26 mouse cellular contexts compared by ENCODE assay signal in genomic region chr1:188919946-188920345, GRCm38 (mm10).
DNase-seq lines count a peak whose midpoint lies in the region; ATAC-seq and TF ChIP-seq lines count a peak whose summit lies in the region.
"Had no signal": no experiment of that assay in that cellular context is flagged by ENCODE, and none has a peak within 500 bp of the region (broad histone marks: within the 10 kb centered on the region; RNA-seq: fewer than 3 reads in every experiment).

No protein-coding gene starts in this region.

- CTCF ChIA-PET in Patski (lab: Charles Lee) = no interaction called here

- intact Hi-C loops in heart, adult 2 months (cut with DNase I) = no loop called here

- WGBS in thymus, adult 2 months = 48% methylated on average over 1 of the region's 1 CpGs
- 22% methylated on average over 1 of the region's 1 CpGs for WGBS in heart, adult 2 months

- in situ Hi-C loops in Patski (cut with MboI; ENCODE audit: low pct_unique_long_range_greater_than_20kb) = no loop called here

- TF ChIP-seq EP300 in heart, adult 2 months (IDR thresholded peaks at IDR 0.05; ENCODE audit: insufficient read depth, low read depth, low read length) = no peak

- no peak overlapping the region for H3K27ac ChIP-seq in thymus, adult 2 months (ENCODE audit: control insufficient read depth, insufficient read depth, low read length)
- no peak overlapping the region for H3K27ac ChIP-seq in heart, adult 2 months
- H3K27ac ChIP-seq: hindbrain, embryonic 14.5 days; limb, embryonic 13.5 days; liver, embryonic 12.5 days; midbrain, embryonic 13.5 days had no signal

- no peaks in the 10 kb centered on the region for H3K27me3 ChIP-seq in Patski
- H3K27me3 ChIP-seq in thymus, adult 2 months (ENCODE audit: control insufficient read depth, insufficient read depth, low read length) = no peaks in the 10 kb centered on the region
- no peaks in the 10 kb centered on the region for H3K27me3 ChIP-seq in heart, adult 2 months (ENCODE audit: control insufficient read depth, insufficient read depth, low read length)
- H3K27me3 ChIP-seq: CH12.LX; limb, embryonic 13.5 days; liver, embryonic 12.5 days; midbrain, embryonic 13.5 days had no signal

- TF ChIP-seq POLR2A in thymus, adult 2 months (IDR thresholded peaks at IDR 0.05; ENCODE audit: control insufficient read depth, extremely low read depth, insufficient read depth, low read length, poor library complexity) = no peak
- no peak for TF ChIP-seq POLR2A in heart, adult 2 months (IDR thresholded peaks at IDR 0.05; ENCODE audit: insufficient read depth, low read depth, low read length)

- H3K36me3 ChIP-seq in thymus, adult 2 months (ENCODE audit: control insufficient read depth, insufficient read depth, low read length) = no peaks in the 10 kb centered on the region
- no peaks in the 10 kb centered on the region for H3K36me3 ChIP-seq in heart, adult 2 months (ENCODE audit: control insufficient read depth, insufficient read depth, low read length)
- H3K36me3 ChIP-seq: G1E; limb, embryonic 13.5 days; liver, embryonic 12.5 days; midbrain, embryonic 13.5 days had no signal

- DNase-seq in frontal cortex, postnatal 36 days (ENCODE audit: low spot score in 2 of 2) = no peak
- peak; percentile 35 for DNase-seq in right cerebral cortex, adult 18-20 months
- no peak for DNase-seq in right cerebral cortex, postnatal 4 days
- DNase-seq in Patski (ENCODE audit: low read depth, low spot score) = peak; percentile 41
- peak; percentile 12 to 37 for DNase-seq in frontal cortex, adult 2 months (ENCODE audit: extremely low spot score in 1 of 2, low spot score in 1 of 2)
- no peak for DNase-seq in thymus, adult 2 months
- no peak for DNase-seq in heart, adult 2 months
- DNase-seq: adrenal gland, postnatal 10 days; B cell, adult 2 months; cerebellum, adult 9-10 months; gastrocnemius, postnatal 36 days; kidney, postnatal 14 days; layer of hippocampus, postnatal 36 days; lung, adult 18-20 months; lung, postnatal 14 days; thymus, postnatal 36 days had no signal

- no peak for TF ChIP-seq CTCF in Patski (IDR thresholded peaks at IDR 0.05)
- TF ChIP-seq CTCF in thymus, adult 2 months (IDR thresholded peaks at IDR 0.05; ENCODE audit: borderline replicate concordance, control insufficient read depth, extremely low read depth, insufficient read depth, low read length, poor library complexity) = no peak
- TF ChIP-seq CTCF in heart, adult 2 months (IDR thresholded peaks at IDR 0.05) = no peak

- ATAC-seq in frontal cortex, adult (ENCODE audit: low TSS enrichment) = peak; percentile 38; the same call in 1 of the 2 replicates
- ATAC-seq in Patski = peak; percentile 87
- ATAC-seq: forebrain, embryonic 14.5 days; liver, embryonic 12.5 days; midbrain, embryonic 13.5 days had no signal

- H3K4me1 ChIP-seq in thymus, adult 2 months (replicated peaks; ENCODE audit: control insufficient read depth, insufficient read depth, low read length) = no peaks in the 10 kb centered on the region
- H3K4me1 ChIP-seq in heart, adult 2 months (ENCODE audit: control insufficient read depth, insufficient read depth, low read length) = no peaks in the 10 kb centered on the region
- H3K4me1 ChIP-seq: limb, embryonic 13.5 days; liver, embryonic 12.5 days; midbrain, embryonic 13.5 days had no signal

- no peaks in the 10 kb centered on the region for H3K79me2 ChIP-seq in heart, adult 2 months (replicated peaks; ENCODE audit: control insufficient read depth, insufficient read depth, low read length)

- no peak overlapping the region for H3K9ac ChIP-seq in heart, adult 2 months (ENCODE audit: low read depth, low read length)
- H3K9ac ChIP-seq: hindbrain, embryonic 14.5 days; limb, embryonic 13.5 days; liver, embryonic 12.5 days; midbrain, embryonic 13.5 days had no signal

- H3K4me3 ChIP-seq in thymus, adult 2 months (ENCODE audit: control insufficient read depth, insufficient read depth, low read length) = no peak overlapping the region
- no peak overlapping the region for H3K4me3 ChIP-seq in heart, adult 2 months
- H3K4me3 ChIP-seq: erythroblast, embryonic 14.5 days; limb, embryonic 13.5 days; liver, embryonic 12.5 days; midbrain, embryonic 13.5 days; myocyte had no signal

- POLR2A ChIA-PET in Patski (lab: Charles Lee) = no interaction called here

Comparison
In these comparisons a context has a peak if more than half of its experiments do, and no peak if none do; other contexts are left out.
1. DNase-seq: peak in right cerebral cortex, adult 18-20 months (single experiment), Patski (single experiment) and frontal cortex, adult 2 months (2 of 2); none in frontal cortex, postnatal 36 days (0 of 2), right cerebral cortex, postnatal 4 days (single experiment), thymus, adult 2 months (single experiment) and heart, adult 2 months (0 of 2).